Mouse (Mus musculus) ES-E14 (cell line): Measurements from ENCODE around the gene Lypd6. TPM values are rescaled to one million over a fixed set of nuclear protein-coding genes. Genes with fewer than 3 reads are reported as not detected.

Experiments used
- DNase-seq: peaks from one replicate; pipeline ENCODE4 v3.0.0-alpha.2; 2013; ENCODE audit warnings: low read depth, low spot score
- H3K27ac ChIP-seq: 2 replicates; pipeline ENCODE4 v1.5.1; 2012; ENCODE audit warnings: low read depth, mild to moderate bottlenecking, low read length, moderate library complexity, mixed read lengths; ENCODE audit not compliant: poor library complexity, insufficient read depth, severe bottlenecking
- H3K36me3 ChIP-seq: 2 replicates; pipeline ENCODE4 v1.6.1; 2012; ENCODE audit warnings: mild to moderate bottlenecking, low read length, moderate library complexity, mixed read lengths; ENCODE audit not compliant: control insufficient read depth, poor library complexity, insufficient read depth, severe bottlenecking
- H3K4me1 ChIP-seq, 2 experiments: fragments of 150-350 bp in 1 of 2; sonication (generic) in 1 of 2; 2 replicates each; pipeline ENCODE4 v1.6.1; 2012; ENCODE audit warnings: low read length in 2 of 2, mild to moderate bottlenecking in 1 of 2, mixed read lengths in 1 of 2; ENCODE audit not compliant: control insufficient read depth in 2 of 2, insufficient read depth in 2 of 2, poor library complexity in 1 of 2
- H3K4me3 ChIP-seq, 2 experiments: fragments of 150-350 bp in 1 of 2; sonication (generic) in 1 of 2; 2 replicates each; pipeline ENCODE4 v1.5.1; 2012; ENCODE audit warnings: low read length in 2 of 2, low read depth in 1 of 2, mild to moderate bottlenecking in 1 of 2, mixed read lengths in 1 of 2; ENCODE audit not compliant: insufficient read depth in 1 of 2, poor library complexity in 1 of 2, severe bottlenecking in 1 of 2
- H3K9ac ChIP-seq: 2 replicates; pipeline ENCODE4 v1.6.1; 2012; ENCODE audit warnings: low read depth, mild to moderate bottlenecking, low read length, mixed read lengths; ENCODE audit not compliant: poor library complexity, insufficient read depth, severe bottlenecking
- H3K9me3 ChIP-seq: fragments of 150-350 bp; sonication (generic); 2 replicates; pipeline ENCODE4 v1.6.1; 2012; ENCODE audit warnings: low read depth, mild to moderate bottlenecking, low read length; ENCODE audit not compliant: control insufficient read depth, insufficient read depth
- CHD2 ChIP-seq: IDR thresholded peaks from 2 replicates; pipeline ENCODE4 v1.6.1; 2014; ENCODE audit warnings: mild to moderate bottlenecking, low read depth, low read length, inconsistent platforms
- HCFC1 ChIP-seq: IDR thresholded peaks from 2 replicates; pipeline ENCODE4 v1.6.1; 2012; ENCODE audit warnings: low read length, inconsistent platforms, borderline replicate concordance; ENCODE audit not compliant: insufficient read depth
- MAFK ChIP-seq: IDR thresholded peaks from 2 replicates; pipeline ENCODE4 v1.6.1; 2014; ENCODE audit warnings: mild to moderate bottlenecking, low read depth, low read length, inconsistent platforms; ENCODE audit not compliant: insufficient read depth
- ZC3H11A ChIP-seq: IDR thresholded peaks from 2 replicates; pipeline ENCODE4 v1.6.1; 2012; ENCODE audit warnings: low read depth, mild to moderate bottlenecking, inconsistent platforms, low read length, borderline replicate concordance
- ZNF384 ChIP-seq: IDR thresholded peaks from 2 replicates; pipeline ENCODE4 v1.6.1; 2012; ENCODE audit warnings: low read depth, low read length, inconsistent platforms
- in situ Hi-C, 2 experiments: fragments of 600-800 bp; cut with MboI; formaldehyde crosslinking; loops; one replicate each; pipeline ENCODE4 v1.15.1; 2025; ENCODE audit warnings: low sequenced_read_pairs in 2 of 2, inconsistent platforms in 1 of 2; ENCODE audit not compliant: unreplicated experiment in 2 of 2
- total RNA-seq: library from RNA; depleted of rRNA; stranded (reverse); fragments of 300-350 nt; gene quantifications from 2 replicates; pipeline ENCODE4 v1.2.3, GENCODE M21; 2012

The Lypd6 gene
- total RNA-seq, 1 experiment: 3.1 TPM

DNA sequence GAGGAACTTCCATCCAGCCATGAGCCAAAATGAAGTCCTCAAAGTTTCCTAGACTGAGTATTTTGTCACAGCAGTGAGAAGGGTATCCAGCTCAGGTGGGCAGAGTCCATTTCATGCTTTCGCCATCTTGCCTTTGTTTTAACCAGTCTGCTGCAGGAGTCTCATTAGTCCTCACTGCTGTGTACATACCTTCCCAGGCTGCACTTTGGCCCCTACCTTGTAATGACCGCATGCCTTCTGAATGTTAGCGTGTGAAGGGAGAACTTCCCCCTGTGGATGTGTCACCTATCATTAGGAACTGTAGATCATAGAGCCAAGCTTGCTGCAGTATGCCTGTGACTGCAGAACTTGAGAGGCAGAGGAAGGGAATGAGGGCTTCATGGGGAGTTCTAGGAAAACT is 114.2 kb downstream of the Lypd6 start:
- Histone ChIP-seq H3K4me1 (no peaks in the 10 kb centered on the region), H3K9me3 (no peaks in the 10 kb centered on the region), H3K36me3 (no peaks in the 10 kb centered on the region), H3K27ac (no peak overlapping the region), H3K4me3 (no peak overlapping the region), H3K9ac (no peak overlapping the region)
- in situ Hi-C loops: no loop called here
- TF ChIP-seq ZNF384 (no peak), ZC3H11A (no peak), CHD2 (no peak), MAFK (no peak), HCFC1 (no peak)
- no peak for DNase-seq

GRCm38 (mm10) chr2:50181332-50181731 is 115.1 kb downstream of the Lypd6 start:
- no peaks in the 10 kb centered on the region for H3K36me3 ChIP-seq
- no peak for TF ChIP-seq CHD2
- TF ChIP-seq ZNF384: no peak
- TF ChIP-seq MAFK: no peak
- no peak for TF ChIP-seq HCFC1
- no peak for TF ChIP-seq ZC3H11A
- no peaks in the 10 kb centered on the region for H3K9me3 ChIP-seq
- H3K9ac ChIP-seq: no peak overlapping the region
- no peak for DNase-seq
- no peaks in the 10 kb centered on the region for H3K4me1 ChIP-seq
- H3K27ac ChIP-seq: no peak overlapping the region
- in situ Hi-C loops: no loop called here
- H3K4me3 ChIP-seq: no peak overlapping the region

GRCm38 (mm10) chr2:50186711-50187405 is 120.6 kb downstream of the Lypd6 start:
- Histone ChIP-seq H3K4me1 (peaks cover 0 to 3% of the 10 kb centered on the region in 2 experiments; a peak in 1 of 4 replicates), H3K4me3 (no peak overlapping the region), H3K27ac (no peak overlapping the region), H3K9ac (no peak overlapping the region), H3K9me3 (no peaks in the 10 kb centered on the region), H3K36me3 (no peaks in the 10 kb centered on the region)
- DNase-seq: no peak
- in situ Hi-C loops: no loop called here
- TF ChIP-seq CHD2 (no peak), MAFK (no peak), HCFC1 (no peak), ZC3H11A (no peak), ZNF384 (no peak)

GRCm38 (mm10) chr2:50188856-50189255 is 122.6 kb downstream of the Lypd6 start:
- no peak overlapping the region for H3K9ac ChIP-seq
- DNase-seq: no peak
- no peaks in the 10 kb centered on the region for H3K36me3 ChIP-seq
- peaks cover 0 to 3% of the 10 kb centered on the region in 2 experiments; a peak in 1 of 4 replicates for H3K4me1 ChIP-seq
- in situ Hi-C loops: no loop called here
- H3K4me3 ChIP-seq: no peak overlapping the region
- H3K27ac ChIP-seq: no peak overlapping the region
- TF ChIP-seq MAFK: no peak
- TF ChIP-seq ZC3H11A: no peak
- no peak for TF ChIP-seq ZNF384
- TF ChIP-seq CHD2: no peak
- TF ChIP-seq HCFC1: no peak
- no peaks in the 10 kb centered on the region for H3K9me3 ChIP-seq

DNA sequence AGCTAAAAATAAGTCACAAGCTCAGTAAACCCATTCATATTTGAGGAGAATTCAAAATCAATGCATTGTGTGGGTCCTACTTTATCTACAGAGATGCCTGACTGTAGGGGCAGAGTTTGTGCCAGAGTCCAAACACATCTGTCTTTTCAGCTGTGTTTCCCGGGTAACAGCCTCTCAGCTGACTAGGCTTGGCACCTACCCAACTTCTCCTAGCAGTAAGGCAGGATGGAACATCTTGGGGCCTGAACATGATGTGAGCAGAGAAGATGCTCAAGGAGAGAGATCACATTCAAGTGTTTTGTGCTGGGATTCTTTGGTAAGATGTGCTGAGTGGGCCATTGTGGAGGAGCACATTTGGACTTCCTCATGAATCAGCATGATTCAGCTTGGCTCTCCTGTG is 130.5 kb downstream of the Lypd6 start:
- no peak for DNase-seq
- H3K4me3 ChIP-seq: no peak overlapping the region
- H3K36me3 ChIP-seq: no peaks in the 10 kb centered on the region
- H3K4me1 ChIP-seq: no peaks in the 10 kb centered on the region
- TF ChIP-seq CHD2 (no peak), ZC3H11A (no peak), MAFK (no peak), ZNF384 (no peak), HCFC1 (no peak)
- in situ Hi-C loops: no loop called here
- H3K27ac ChIP-seq: no peak overlapping the region
- no peak overlapping the region for H3K9ac ChIP-seq
- no peaks in the 10 kb centered on the region for H3K9me3 ChIP-seq
